Mouse (Mus musculus): ENCODE measurements around the gene Abcg4.
"Not testable (repeated sequence)": the region's sequence is repeated elsewhere in the genome, so short reads cannot be mapped to it uniquely, and the experiment has no call there.

Abcg4 gene

DNA sequence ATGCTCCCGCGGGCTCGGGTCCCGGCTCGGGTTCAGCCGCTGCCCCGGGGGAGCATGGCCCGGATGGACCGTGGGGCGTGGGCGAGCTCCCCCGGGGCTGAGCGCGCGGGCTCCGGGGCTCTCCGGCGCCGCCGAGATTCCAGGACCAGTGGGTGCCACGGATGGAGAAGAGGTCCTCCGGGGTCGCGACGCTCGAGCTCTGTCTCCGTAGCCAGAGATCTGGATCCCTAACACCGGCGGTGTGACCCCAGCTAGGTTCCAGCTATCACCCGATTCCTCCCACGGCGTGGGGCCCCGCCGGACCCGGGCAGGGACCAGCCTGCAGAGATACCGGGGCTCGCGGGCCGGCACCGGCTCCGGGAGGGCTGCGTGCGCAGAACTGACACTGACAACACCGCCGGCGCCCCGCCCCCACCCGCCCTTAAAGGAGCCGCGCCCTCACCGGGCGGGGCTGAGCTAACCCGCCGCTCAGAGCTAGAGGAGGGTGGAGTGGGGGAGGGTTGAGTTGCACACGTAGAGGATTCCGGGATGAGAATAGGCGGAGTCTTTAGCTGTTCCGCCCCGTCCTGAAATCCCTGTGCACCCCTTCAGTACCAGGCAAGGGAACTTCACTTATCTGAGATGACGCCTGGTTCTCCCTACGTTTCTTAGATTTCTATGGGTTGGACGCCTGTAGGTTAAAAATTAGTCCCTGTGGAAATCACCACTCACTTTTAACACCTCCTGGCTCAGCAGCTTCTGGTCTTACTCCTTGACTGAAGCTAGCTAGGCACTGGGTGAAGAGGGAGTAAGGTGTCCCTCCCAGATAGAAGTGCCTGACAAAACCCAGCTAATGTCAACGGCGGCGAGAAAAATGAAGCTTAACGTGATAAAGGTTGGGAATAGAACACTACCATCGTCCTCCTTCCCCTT lies 31.7 kb upstream of the Abcg4 start, which contains the start of gene C2cd2l:
TSS of gene C2cd2l (minus strand) at position 399 of the 912 bp plus-strand sequence.
- peak; percentile 68 to 75 for DNase-seq (ENCODE audit: low spot score in 2 of 2)

DNA sequence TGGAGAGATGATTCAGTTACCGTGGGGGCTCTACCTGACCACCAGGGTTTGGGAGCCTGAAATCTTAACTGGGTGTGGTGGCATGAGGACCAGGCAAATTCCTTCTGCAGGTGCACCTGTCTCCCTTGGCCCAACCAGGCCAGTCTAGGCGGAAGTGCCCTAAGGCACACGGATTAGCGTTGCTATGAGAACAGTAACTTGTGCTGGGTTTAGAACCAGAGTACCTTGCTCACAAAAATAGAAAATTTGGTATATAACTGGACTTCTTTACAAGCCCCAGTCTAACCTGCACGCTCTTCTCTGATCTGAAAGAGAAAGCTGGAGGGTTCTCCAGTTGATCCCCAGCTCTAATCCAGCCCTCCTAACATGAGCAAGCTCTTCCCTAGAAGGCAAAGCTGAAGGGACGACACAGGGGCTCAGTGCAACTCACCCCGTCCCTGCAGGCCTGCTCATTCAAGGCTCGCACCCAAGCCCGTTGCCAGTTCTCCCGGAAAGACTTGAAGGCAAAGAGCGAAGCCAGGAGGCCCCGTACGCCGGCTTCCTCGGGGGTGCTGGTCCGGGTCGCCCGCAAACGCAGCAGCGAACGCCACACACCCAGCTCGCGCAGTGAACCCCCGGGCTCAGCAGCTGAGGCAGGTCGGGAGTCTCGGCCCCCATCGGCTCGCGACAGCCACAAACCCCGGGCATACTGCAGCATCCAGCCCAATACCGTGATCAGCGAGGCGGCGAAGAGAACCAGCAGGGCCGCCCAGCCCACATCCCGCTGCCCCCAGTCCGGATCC lies 30.9 kb upstream of the Abcg4 start:
- no peak for DNase-seq (ENCODE audit: low spot score in 2 of 2)

DNA sequence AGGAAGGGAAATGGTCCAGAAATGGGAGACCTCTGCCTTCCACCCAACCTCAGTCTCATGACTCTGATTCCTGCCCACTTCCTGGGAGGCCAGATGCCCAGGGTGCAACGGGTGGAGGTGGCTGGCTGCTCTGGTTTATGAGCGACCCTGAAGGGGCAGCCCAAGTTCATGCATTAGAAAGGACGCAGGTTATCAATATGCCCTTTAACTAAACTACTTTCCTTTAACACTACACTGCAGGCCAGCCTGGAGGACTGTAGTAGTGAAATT lies 30.3 kb upstream of the Abcg4 start:
- no peak for DNase-seq (ENCODE audit: low spot score in 2 of 2)

DNA sequence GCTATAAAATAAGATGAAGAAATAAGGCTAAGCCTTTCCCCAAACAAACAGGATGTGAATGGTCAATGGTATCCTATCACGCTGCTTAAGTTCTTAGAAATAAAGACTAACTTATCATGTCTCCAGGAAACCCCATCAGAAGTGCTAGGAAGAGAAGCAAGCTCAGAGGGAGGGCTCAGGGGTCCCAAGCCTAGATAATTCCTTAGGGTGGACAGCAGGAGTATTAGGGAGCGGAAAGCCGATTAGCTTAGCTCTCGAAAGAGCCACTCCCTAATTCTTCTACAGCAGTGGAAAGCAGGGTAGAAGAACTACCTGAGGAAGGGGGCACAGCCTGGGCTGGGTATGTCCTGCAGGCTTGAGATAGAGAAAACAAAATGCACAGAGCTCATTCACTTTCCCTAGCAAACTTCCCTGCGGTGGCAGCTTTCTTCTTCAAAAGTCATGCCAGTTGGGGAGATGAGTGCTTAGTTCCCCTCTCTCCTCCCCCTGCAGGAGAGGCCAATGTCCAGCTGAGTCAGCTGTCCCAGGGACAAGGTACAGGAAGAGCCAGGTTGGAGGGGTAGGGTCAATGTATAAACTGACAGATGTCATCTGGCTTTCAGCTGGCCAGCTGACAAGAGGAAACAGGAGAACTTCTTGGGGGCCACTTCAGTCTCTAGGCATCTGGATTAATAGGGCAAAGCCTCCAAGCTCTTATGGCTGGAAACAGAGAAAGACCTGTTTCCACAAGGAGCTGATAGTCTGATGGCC lies 29.8 kb upstream of the Abcg4 start:
- DNase-seq (ENCODE audit: low spot score in 2 of 2) = no peak

DNA sequence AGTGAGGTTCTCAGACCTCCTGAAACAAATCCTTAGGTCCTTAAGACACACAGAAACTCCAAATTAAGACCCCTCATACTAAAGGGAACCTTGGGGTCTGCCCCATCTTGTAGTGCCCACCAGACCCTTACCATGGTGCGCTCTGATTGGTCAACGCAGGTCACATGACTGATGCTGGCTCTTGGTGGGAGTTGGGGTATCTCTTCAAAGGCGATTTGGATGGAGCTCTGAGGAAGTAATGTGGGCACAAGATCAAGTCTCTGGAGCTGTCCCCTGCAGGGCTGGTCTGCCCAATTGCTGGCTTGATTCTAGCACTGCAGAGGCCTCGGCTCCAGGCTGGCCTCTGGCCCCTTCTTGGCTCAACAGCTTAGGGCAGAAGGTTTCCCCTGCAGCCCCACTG lies 29.0 kb upstream of the Abcg4 start:
- no peak for DNase-seq (ENCODE audit: low spot score in 2 of 2)

DNA sequence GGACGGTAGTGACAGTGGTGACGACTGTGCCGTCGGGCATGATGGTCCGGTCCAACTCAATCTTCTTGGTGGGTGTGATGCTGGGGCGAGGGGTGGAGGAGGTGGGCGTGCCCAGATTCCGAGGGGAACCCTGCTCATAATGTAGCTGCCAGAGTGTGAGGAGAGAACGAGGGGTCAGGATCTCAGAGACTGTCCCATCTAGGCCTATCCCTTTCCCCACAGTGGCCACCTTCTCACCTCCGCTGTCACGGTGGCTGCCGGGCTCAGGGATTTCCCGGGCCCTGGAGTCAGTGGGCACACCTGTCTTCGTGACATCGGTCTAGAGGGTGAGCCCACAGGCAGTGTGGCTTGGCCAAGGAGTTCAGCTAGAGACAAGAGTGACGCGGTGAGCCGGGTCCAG lies 26.5 kb upstream of the Abcg4 start:
- DNase-seq (ENCODE audit: low spot score in 2 of 2) = no peak

DNA sequence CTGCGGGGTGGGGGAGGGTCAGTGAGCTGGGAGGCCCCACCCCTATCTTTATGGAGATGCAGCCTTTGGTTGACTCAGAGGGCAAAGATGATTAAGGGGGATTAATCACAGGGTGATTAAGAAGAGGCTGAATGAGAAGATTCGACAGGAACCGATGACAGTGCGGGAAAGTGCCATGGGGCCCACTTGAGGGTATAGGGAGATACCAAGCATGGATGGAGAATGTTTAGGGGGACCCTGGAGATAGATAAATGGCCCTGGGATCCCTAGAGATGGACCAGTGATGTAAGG lies 25.8 kb upstream of the Abcg4 start:
- DNase-seq (ENCODE audit: low spot score in 2 of 2) = no peak

DNA sequence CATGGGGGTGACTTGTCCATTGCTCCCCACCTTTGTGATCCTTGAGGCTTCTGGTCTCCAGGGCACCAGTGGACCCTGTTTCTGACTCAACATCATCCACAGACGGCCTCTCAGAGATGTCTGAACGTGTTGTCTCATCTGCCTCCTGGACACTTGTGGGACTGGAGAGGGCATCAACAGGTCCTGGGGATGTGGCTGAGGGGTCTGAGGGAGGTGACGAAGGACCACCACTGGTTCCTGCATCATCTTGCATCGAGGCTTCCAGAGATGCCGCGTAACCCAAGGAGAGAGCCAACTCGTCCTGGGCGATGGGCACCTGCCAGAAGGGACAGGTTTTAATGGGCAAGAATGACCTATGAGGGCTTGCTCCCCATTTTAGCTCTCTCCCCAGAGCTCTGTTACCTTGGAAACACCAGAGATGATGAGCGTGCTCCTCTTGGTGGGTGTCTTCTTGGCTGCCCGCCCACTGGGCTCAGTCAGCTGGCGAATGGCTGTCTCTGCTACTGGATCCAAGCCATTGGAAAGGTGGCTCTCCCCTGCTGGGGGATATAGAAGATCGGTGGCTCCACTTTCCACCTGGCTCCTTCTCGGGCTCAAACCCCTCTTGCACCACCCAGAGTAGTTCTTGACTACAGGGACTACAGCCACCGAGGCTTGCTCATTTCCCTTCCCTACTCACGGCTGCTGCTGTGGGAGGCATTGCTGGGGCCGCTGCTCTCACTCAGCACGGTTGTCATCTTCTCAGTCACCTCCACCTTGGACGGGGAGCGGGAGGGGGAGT lies 25.3 kb upstream of the Abcg4 start:
- peak in 1 of 2 experiments; percentile 72 for DNase-seq (ENCODE audit: low spot score in 2 of 2)

DNA sequence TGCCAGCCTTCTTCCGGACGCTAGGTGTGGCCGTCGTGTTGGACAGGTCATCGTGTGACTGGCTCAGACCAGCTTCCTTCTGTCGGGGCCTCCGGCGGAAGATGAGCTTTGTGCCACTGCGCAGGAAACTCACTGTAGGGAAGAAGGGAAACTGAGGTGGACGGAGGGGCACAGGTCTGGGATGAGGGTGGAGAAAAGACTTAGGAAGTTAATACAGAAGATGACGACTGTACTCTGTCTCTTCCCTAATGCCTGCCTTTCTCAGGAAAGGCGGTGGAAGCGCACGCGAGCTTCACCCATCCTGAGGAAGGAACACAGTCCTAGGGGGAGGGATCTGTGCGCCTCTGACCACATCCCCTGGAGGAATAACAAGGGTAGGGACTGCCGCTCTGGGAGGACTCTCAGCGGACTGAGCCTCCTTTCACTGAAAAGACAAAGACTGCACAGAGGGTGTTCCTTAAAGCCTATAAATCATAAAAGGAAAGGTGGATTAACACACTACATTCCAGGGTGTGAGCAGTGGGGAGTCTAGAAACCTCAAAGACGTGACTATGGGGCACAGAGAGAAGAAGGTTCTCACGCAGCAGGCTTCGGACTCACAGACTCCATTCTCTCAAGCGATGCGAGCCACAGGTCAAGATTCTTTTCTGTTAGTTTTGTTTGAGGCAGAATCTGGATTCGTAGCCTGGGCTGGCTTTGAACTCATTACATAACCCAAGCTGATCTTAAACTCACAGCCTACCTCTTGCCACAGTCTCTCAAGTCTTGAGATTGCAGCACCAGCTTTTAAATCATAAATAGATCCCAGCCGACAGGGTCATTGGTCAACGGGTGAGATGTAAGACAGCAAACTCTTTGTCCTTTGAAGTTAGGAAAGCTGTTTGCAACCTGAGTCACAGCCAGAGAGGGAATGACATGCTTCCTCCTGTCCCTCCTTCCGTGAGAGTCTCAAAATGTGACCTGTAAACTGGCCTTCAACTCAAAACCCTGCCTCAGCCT lies 23.0 kb upstream of the Abcg4 start:
- DNase-seq (ENCODE audit: low spot score in 2 of 2) = no peak

DNA sequence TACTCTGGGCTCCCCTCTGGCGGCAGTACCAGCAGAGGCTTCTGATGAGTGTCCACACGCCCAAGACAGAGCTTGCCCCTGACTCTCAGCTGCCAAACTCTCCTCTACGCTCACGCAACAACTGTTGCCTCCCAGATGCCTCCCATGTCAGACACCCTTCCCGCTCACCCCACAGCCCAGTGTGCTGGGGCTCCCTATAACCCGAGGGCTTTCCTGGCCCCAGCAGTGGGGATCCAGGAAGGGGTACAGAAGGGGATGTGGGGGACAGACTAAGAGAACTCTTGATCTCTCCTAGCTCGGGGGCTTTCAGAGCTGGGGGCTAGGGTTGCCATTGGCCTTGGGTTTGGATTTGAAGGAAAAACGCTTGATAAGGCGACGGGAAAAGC lies 22.3 kb upstream of the Abcg4 start:
- DNase-seq (ENCODE audit: low spot score in 2 of 2) = no peak

DNA sequence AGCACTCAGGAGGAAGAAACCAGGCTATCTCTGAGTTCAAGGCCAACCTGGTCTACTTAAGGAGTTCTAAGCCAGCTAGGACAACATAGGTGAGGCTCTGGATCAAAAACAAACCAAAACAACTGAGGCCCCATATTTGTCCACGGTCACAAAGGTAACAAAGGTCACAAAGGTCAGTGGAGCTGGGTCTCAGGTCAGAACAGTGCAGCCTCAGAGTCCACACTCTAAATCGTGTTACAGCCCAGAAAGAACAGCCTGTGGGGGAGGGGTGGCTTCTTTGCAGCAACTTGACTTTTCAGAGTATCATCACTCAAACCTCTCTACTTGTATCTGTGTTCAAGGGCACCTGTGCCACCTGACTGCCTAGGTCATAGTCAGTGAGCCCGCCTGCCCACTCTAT lies 21.3 kb upstream of the Abcg4 start:
- no peak for DNase-seq (ENCODE audit: low spot score in 2 of 2)

DNA sequence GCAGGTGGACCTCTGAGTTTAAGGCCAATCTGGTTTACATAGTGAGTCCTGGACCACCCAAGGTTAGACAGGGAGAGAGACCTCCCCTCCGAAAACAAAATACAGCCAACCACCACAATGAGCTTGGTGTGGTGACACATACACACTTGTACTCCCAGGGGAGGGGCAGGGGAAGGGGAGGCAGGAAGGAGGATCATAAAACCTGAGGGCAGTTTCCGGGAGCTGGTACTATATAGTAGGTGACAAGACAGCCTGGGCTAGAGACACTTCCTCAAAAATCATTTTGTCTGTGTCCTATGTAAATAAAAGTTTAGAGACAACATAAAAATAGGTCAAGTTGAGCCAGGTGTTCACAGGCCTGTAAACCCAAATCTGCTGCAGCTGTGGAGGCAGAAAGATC lies 18.8 kb upstream of the Abcg4 start:
- DNase-seq (ENCODE audit: low spot score in 2 of 2) = no peak

DNA sequence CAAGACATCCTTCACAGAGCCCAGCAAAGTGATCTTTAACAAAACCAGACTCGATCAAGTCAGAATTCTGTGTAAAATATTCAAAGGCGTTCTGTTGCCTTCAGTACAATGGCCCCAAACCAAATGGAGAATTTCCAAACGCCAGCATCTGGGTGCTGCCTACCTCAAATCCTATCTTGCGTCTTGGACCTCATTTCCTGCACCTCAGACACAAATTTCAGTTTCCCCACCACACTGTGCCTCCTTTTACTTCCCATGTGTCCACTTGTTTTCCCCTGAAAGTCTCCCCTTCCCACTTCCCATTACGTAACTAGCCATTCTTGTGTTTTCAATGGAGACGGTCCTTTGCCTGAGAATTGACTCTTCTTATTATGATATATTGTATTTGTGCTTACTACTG lies 18.1 kb upstream of the Abcg4 start:
- no peak for DNase-seq (ENCODE audit: low spot score in 2 of 2)

DNA sequence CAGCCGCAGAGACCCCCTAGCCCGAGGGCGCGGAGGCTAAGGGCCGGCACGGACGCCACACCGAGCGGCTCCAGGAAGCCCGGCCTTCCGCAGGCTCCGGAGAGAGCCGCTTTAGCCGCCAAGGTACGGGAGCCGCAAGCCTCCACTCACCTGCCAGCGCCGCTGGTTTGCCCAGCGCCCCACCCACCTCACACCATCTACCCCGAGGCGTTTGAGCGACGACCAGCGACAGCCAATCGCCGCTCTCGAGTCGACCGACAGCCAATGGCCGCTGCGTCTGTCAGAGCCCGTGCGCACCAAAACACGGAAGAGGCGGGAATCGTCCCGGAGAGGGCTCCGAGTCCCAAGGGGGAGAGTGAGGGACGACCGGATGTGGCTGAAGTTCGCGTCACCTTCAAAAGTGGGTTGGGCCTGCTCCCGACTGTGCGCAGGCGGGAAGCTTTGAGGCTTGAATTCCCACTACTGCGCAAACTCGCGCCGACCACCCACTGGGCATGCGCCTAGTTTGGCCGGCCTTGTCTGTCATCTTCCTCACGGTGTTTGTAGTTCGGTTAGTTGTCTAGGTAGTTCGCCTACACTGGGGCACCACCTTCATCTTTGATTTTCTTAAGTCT lies 17.2 kb upstream of the Abcg4 start, which contains the start of gene Hinfp:
TSS of gene Hinfp (minus strand) at position 206 of the 614 bp plus-strand sequence.
- DNase-seq (ENCODE audit: low spot score in 2 of 2) = peak; percentile 91 to 97

DNA sequence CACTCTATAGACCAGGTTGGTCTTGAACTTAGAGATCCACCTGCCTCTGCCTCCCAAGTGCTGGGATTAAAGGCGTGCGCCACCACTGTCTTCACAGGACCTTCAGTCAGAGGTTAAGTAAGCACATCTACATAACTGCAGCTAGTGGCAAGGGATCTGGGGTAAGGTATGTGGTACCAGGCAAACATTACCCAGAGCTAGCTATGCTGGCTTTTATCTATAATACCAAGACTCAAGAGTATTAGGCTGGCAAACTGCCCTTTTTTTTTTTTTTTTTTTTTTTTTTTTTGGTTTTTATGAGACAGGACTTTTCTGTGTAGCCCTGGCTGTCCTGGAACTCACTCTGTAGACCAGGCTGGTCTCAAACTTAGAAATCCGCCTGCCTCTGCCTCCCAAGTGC lies 11.6 kb upstream of the Abcg4 start:
- DNase-seq (ENCODE audit: low spot score in 2 of 2) = not testable (repeated sequence)

DNA sequence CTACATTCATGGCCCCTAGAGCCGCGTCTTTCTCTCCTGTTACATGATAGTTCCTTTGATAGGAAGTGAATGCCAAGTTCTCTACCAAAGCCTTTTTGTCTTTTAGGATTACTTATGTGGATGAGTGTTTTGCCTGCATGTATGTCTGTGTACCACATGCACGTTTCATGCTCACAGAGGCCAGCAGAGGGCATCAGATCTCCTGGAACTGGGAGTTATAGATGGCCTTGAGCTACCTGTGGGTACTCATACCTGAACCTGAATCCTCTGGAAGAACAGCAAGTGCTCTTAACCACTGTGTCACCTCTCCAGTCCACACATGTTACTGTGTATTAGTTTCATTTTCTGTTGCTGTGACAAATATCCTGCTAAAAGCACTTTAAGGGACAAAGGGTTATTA lies 4.1 kb upstream of the Abcg4 start:
- no peak for DNase-seq (ENCODE audit: low spot score in 2 of 2)

DNA sequence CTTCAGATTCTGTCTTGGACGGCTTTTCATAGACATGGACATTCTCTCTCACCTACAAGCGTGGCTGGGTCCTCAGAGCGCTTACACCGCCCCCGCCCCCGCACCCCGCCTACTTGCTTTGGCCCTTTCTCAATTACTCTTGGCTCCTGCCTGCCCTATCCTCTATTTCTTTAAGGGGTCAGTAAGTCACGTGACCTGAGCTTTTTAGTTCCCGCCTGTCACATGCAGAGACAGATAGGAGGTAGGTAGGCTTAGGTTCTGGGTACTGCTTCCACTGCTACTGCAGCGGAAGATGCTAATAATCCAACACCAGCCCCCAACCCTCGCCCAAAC lies 510 bp upstream of the Abcg4 start:
- DNase-seq (ENCODE audit: low spot score in 2 of 2) = no peak

DNA sequence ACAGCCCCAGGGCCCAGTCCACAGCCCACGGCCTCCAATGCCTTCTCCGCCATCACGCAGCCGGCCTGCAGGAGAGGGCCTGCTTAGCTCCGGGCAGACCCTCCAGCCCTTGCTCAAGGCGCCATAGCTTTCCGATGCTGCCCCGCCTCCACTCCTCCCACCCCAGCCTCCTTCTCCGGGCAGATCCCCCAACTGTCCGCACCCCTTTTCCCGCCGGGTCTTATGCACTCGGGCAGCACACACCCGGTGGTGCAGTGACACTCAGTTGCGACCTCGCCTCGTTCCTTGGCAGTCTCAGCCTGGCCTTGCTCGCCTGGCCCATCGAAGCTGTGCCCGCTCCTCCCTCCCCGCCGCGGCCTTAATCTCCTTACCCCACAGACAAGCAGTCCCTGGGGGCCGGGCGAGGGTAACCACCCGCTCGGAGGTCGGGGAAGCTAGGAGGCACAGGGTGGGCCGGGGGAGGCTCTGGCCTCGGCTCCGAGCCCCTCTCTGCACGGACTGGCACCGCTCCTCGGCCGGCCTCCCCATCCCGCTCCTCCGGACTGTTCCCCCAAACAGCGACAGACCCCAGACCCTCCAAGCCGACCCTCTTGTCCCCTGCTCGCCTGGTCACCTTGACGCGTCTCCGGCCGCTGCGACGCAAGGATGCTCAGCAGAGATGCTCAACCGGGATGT lies 877 bp downstream of the Abcg4 start:
- DNase-seq (ENCODE audit: low spot score in 2 of 2) = no peak

DNA sequence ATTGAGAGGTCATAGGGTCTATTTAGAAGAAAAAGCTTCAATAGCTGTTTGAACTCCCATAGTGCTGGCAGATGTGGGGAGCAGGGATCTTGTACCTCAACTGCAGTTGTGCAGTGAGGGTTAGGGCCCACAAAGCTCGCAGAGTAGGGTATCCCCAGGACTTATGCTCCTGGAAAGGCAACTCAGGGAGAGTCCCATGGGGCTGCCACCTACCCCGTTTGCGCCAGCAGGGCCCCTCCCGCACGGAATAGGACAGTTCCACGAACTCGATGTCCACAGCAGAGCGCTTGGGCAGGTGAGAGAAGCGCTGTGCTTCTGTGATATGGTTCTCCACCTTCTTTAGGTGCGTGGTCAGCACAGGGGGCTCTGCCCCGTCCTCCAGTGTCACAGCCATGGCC lies 1.4 kb downstream of the Abcg4 start:
- no peak for DNase-seq (ENCODE audit: low spot score in 2 of 2)
